8 mouse cellular contexts compared by ENCODE assay signal in genomic region chr13:64364258-64364657, GRCm38 (mm10). TPM values are rescaled to one million over a fixed set of nuclear protein-coding genes. Genes with fewer than 3 reads are reported as not detected.
DNase-seq lines count a peak whose midpoint lies in the region; ATAC-seq and TF ChIP-seq lines count a peak whose summit lies in the region.
"Had no signal": no experiment of that assay in that cellular context is flagged by ENCODE, and none has a peak within 500 bp of the region (broad histone marks: within the 10 kb centered on the region; RNA-seq: fewer than 3 reads in every experiment).

No protein-coding gene starts in this region.

- in situ Hi-C loops in CH12.LX (cut with MboI; ENCODE audit: low pct_ligation_motif_present, low pct_unique_long_range_greater_than_20kb, low sequenced_read_pairs), result no loop called here

- H3K9ac ChIP-seq in kidney, embryonic 14.5 days (ENCODE audit: low read depth, low read length), result no peak overlapping the region
- no peak overlapping the region for H3K9ac ChIP-seq in CH12.LX (ENCODE audit: insufficient read depth, low read depth)

- no peak for TF ChIP-seq EP300 in CH12.LX (IDR thresholded peaks at IDR 0.05; ENCODE audit: low read length)

- TF ChIP-seq RAD21 in CH12.LX (IDR thresholded peaks at IDR 0.05; ENCODE audit: low read depth, low read length), result peak; percentile 3

- no peaks in the 10 kb centered on the region for H3K79me2 ChIP-seq in CH12.LX (replicated peaks; ENCODE audit: control insufficient read depth, extremely low read depth, insufficient read depth, poor library complexity, severe bottlenecking)

- H3K4me1 ChIP-seq in kidney, embryonic 14.5 days (ENCODE audit: control insufficient read depth, insufficient read depth, low read length), result peaks cover 9% of the 10 kb centered on the region; the same call in 1 of the 2 replicates
- no peaks in the 10 kb centered on the region; a peak in 1 of 4 replicates for H3K4me1 ChIP-seq in CH12.LX (ENCODE audit: control insufficient read depth in 1 of 2, insufficient read depth in 2 of 2)
- H3K4me1 ChIP-seq: megakaryocyte, embryonic 14.5 days had no signal

- peak; percentile 33 for DNase-seq in kidney, adult 9 months
- DNase-seq in CH12.LX (ENCODE audit: extremely low read depth), result peak; percentile 48
- peak; percentile 26 for DNase-seq in T-cell, adult 2 months (ENCODE audit: low spot score)
- peak; percentile 13 to 37 for DNase-seq in heart, postnatal 14 days
- peak; percentile 1 to 32 for DNase-seq in natural killer cell, adult 2 months (ENCODE audit: low spot score in 2 of 2)
- no peak for DNase-seq in ovary, postnatal 36 days (ENCODE audit: low spot score)

- 88% methylated on average over 2 of the region's 2 CpGs for WGBS in kidney, embryonic 14.5 days

- peaks cover 53% of the 10 kb centered on the region for H3K36me3 ChIP-seq in kidney, embryonic 14.5 days (ENCODE audit: control insufficient read depth, insufficient read depth, low read length)
- H3K36me3 ChIP-seq in CH12.LX (replicated peaks in 1 of 2; ENCODE audit: control insufficient read depth in 1 of 2, insufficient read depth in 1 of 2, low read length in 1 of 2), result no peaks in the 10 kb centered on the region

- ATAC-seq in kidney, embryonic 14.5 days (ENCODE audit: low FRiP score, low TSS enrichment), result no peak

- H3K27me3 ChIP-seq in kidney, embryonic 14.5 days (ENCODE audit: control insufficient read depth, insufficient read depth, low read length), result no peaks in the 10 kb centered on the region
- no peaks in the 10 kb centered on the region for H3K27me3 ChIP-seq in CH12.LX (replicated peaks)

- no peak overlapping the region for H3K4me3 ChIP-seq in kidney, embryonic 14.5 days (ENCODE audit: low read length)
- no peak overlapping the region for H3K4me3 ChIP-seq in CH12.LX (replicated peaks in 1 of 3; ENCODE audit: low read depth in 2 of 3, low read length in 2 of 3, poor library complexity in 1 of 3)
- H3K4me3 ChIP-seq: megakaryocyte, embryonic 14.5 days had no signal

- intact Hi-C loops in heart, postnatal 14 days (cut with DNase I), result no loop called here

- TF ChIP-seq CTCF in CH12.LX (conservative IDR thresholded peaks at IDR 0.05 in 1 of 2, IDR thresholded peaks at IDR 0.05 in 1 of 2; ENCODE audit: low read depth in 2 of 2, low read length in 2 of 2), result peak; percentile 41 to 58

- no peaks in the 10 kb centered on the region for H3K9me3 ChIP-seq in kidney, embryonic 14.5 days (ENCODE audit: control insufficient read depth, low read length)
- no peaks in the 10 kb centered on the region for H3K9me3 ChIP-seq in CH12.LX (replicated peaks; ENCODE audit: low read length)
- H3K9me3 ChIP-seq: megakaryocyte, embryonic 14.5 days had no signal

- dilution Hi-C loops in CH12.LX (cut with MboI; ENCODE audit: extremely low pct_ligation_motif_present, extremely low pct_unique_long_range_greater_than_20kb, low sequenced_read_pairs), result no loop called here

- TF ChIP-seq POLR2A in CH12.LX (IDR thresholded peaks at IDR 0.05; ENCODE audit: low read depth, low read length), result no peak

- no peak overlapping the region for H3K27ac ChIP-seq in kidney, embryonic 14.5 days (ENCODE audit: low read depth, low read length)
- H3K27ac ChIP-seq in CH12.LX (ENCODE audit: insufficient read depth, low read depth), result no peak overlapping the region

- no peak overlapping the region for H3K4me2 ChIP-seq in kidney, embryonic 14.5 days (replicated peaks; ENCODE audit: low read depth, low read length)
- no peak overlapping the region for H3K4me2 ChIP-seq in CH12.LX (ENCODE audit: insufficient read depth, low read depth, poor library complexity, severe bottlenecking)

TF ChIP-seq in CH12.LX, 34 proteins besides CTCF, POLR2A, EP300 and RAD21:
- TF ChIP-seq ETS1 (conservative IDR thresholded peaks at IDR 0.05; ENCODE audit: low read depth, low read length) (no peak), RCOR1 (conservative IDR thresholded peaks at IDR 0.05; ENCODE audit: low read depth, low read length) (no peak), SMC3 (IDR thresholded peaks at IDR 0.05; ENCODE audit: low read depth, low read length) (peak; percentile 25)

RNA-seq across cellular contexts. Expression of gene Ctsl, which starts 6.4 kb away (rescaled TPM):
- 283 and 323 TPM in 2 replicates for polyA plus RNA-seq in kidney, embryonic 14.5 days (2014; fragmentation: Nextera tagmentation; extraction: Ambion mirVana)
- total RNA-seq in CH12.LX (2012; rRNA removed) (0.89 and 1.8 TPM in 2 replicates), CH12.LX (2014; rRNA removed) (4.6 and 5.7 TPM in 2 replicates)
- 6.5 and 8.1 TPM in 2 replicates for polyA plus RNA-seq in CH12.LX (2012; ENCODE audit: insufficient read length, low read depth)
- 100 to 1,000 TPM; 260 to 267 TPM for total RNA-seq in heart, postnatal 14 days (2021)

RNA-seq across cellular contexts. Expression of gene Aaed1, which starts 51.7 kb away (rescaled TPM):
- 32.7 and 47.0 TPM in 2 replicates for polyA plus RNA-seq in kidney, embryonic 14.5 days (2014; fragmentation: Nextera tagmentation; extraction: Ambion mirVana)
- total RNA-seq in CH12.LX (2012; rRNA removed), result 9.1 and 12.2 TPM in 2 replicates
- 19.3 and 22.1 TPM in 2 replicates for total RNA-seq in CH12.LX (2014; rRNA removed)
- polyA plus RNA-seq in CH12.LX (2012; ENCODE audit: insufficient read length, low read depth), result 8.2 and 8.3 TPM in 2 replicates
- total RNA-seq in heart, postnatal 14 days (2021), result 10 to 100 TPM; 51.9 to 58.6 TPM

Comparison
In these comparisons a context has a peak if more than half of its experiments do, and no peak if none do; other contexts are left out.
1. RNA of gene Ctsl, which starts 6.4 kb away (total RNA-seq): 260 to 267 TPM in heart, postnatal 14 days; 0.89 to 5.7 TPM in CH12.LX; every median in the first group is over 10 times any median in the second.